Mouse (Mus musculus): ENCODE measurements around the gene Smagp. TPM values are rescaled to one million over a fixed set of nuclear protein-coding genes. Genes with fewer than 3 reads are reported as not detected.
A peak's percentile ranks its signal among the peaks of the same experiment; 100 is the strongest.

Smagp gene
- polyA plus RNA-seq, 1 experiment from 2014 or later = 92.0 TPM

DNA sequence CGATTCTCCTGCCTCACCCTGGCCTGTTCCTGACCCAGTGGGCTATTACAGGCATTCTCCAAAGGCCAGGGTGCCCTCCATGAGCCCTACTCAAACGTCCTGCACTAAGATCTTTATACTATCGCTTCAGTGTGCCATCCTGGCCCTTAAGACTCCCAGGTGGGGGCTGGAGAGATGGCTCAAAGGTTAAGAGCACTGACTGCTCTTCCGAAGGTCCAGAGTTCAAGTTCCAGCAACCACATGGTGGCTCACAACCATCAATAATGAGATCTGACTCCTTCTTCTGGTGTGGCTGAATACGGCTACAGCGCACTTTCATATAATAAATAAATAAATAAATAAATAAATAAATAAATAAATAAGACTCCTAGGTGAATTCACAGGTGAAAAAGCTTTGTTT is 43.9 kb downstream of the Smagp start:
- Histone ChIP-seq H3K27me3 (ENCODE audit: insufficient read depth, low read length) (no peaks in the 10 kb centered on the region), H3K4me3 (replicated peaks; ENCODE audit: low read depth, low read length) (no peak overlapping the region), H3K27ac (no peak overlapping the region), H3K4me1 (replicated peaks; ENCODE audit: insufficient read depth, low read length) (no peaks in the 10 kb centered on the region), H3K9me3 (replicated peaks; ENCODE audit: low read length) (no peaks in the 10 kb centered on the region), H3K9ac (ENCODE audit: low read depth, low read length) (no peak overlapping the region), H3K4me2 (ENCODE audit: low read length) (no peak overlapping the region), H3K36me3 (ENCODE audit: insufficient read depth, low read length) (0 out of 2 replicates have a peak, but pooled peaks cover 2% of the 10 kb centered on the region)
- no peak for TF ChIP-seq CTCF (IDR thresholded peaks at IDR 0.05; ENCODE audit: low read depth)
- no peak for DNase-seq (ENCODE audit: low spot score)
- ATAC-seq (replicated peaks; ENCODE audit: low FRiP score, low read depth) = no peak
- 73% methylated on average over 6 of the region's 6 CpGs for WGBS

DNA sequence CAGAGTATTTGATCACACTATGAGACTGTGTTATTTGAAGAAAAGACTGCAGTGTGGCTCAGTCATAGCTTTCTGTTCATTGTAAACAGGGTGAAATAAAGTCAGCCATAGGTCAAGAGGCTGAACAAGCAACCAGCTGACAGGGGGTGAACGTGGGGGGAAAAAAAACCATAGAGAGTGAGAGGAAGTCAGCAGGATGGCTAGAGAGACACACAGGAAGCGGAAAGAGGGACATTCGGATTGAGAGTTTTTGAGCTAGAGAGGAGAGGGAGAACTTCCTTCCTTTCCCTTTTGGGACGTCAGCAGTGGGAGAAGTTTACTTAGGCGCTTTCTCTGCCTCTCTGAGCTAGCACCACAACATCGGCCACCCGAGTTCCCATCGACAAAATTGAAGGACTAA is 46.3 kb downstream of the Smagp start:
- Histone ChIP-seq H3K36me3 (ENCODE audit: insufficient read depth, low read length) (peaks cover 12% of the 10 kb centered on the region; the same call in 1 of the 2 replicates), H3K9ac (ENCODE audit: low read depth, low read length) (no peak overlapping the region), H3K9me3 (replicated peaks; ENCODE audit: low read length) (no peaks in the 10 kb centered on the region), H3K27ac (no peak overlapping the region), H3K27me3 (ENCODE audit: insufficient read depth, low read length) (no peaks in the 10 kb centered on the region), H3K4me1 (replicated peaks; ENCODE audit: insufficient read depth, low read length) (no peaks in the 10 kb centered on the region), H3K4me2 (ENCODE audit: low read length) (no peak overlapping the region), H3K4me3 (replicated peaks; ENCODE audit: low read depth, low read length) (no peak overlapping the region)
- no peak for TF ChIP-seq CTCF (IDR thresholded peaks at IDR 0.05; ENCODE audit: low read depth)
- no peak for ATAC-seq (replicated peaks; ENCODE audit: low FRiP score, low read depth)
- peak; percentile 36 for DNase-seq (ENCODE audit: low spot score)
- WGBS = 64% methylated on average over 8 of the region's 8 CpGs

DNA sequence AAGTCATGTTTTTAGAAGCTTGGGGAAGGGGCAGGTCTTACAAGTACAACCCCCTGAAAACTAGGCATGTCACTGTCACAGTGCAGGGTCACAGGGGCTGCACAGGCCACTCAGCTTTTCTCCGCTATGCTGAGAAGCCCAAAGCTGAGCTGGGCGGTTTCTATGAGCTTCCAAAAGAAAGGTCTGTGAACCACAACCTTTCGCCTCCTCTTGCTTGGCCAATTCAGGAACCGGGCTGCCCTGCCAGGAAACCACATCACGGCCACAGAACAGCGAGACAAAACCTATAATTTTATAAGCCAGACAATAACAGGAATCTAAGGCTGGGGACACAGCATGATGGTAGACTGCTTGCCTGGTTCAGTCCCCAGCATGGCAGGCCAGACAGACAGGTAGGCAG is 48.4 kb downstream of the Smagp start:
- DNase-seq (ENCODE audit: low spot score) = no peak
- WGBS = 82% methylated on average over 6 of the region's 6 CpGs

DNA sequence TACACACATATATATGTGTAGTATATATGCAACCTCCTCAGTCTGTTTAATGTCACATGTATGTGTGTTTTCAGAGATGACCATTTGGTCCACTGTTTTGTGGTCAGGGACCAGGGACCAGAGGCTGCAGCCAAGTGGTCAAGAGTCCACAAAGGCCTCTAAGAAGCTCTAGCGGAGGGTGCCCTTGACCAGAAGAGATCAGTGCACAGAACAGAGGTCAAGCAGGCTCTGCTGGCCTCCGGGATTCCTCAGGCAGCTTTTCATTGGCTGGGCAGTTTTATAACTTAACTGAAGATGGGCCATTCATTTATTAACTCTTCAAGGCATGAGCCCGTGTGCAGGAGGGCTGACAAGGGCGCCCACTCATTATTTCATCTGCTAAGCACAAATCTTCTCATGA is 49.6 kb downstream of the Smagp start:
- no peak for TF ChIP-seq CTCF (IDR thresholded peaks at IDR 0.05; ENCODE audit: low read depth)
- no peaks in the 10 kb centered on the region for H3K27me3 ChIP-seq (ENCODE audit: insufficient read depth, low read length)
- H3K36me3 ChIP-seq (ENCODE audit: insufficient read depth, low read length) = peaks cover 13% of the 10 kb centered on the region
- DNase-seq (ENCODE audit: low spot score) (no peak), ATAC-seq (replicated peaks; ENCODE audit: low FRiP score, low read depth) (peak; percentile 83)
- H3K4me2 ChIP-seq (ENCODE audit: low read length) = no peak overlapping the region
- no peaks in the 10 kb centered on the region for H3K4me1 ChIP-seq (replicated peaks; ENCODE audit: insufficient read depth, low read length)
- 60% methylated on average over 4 of the region's 4 CpGs for WGBS
- H3K9me3 ChIP-seq (replicated peaks; ENCODE audit: low read length) = no peaks in the 10 kb centered on the region
- no peak overlapping the region for H3K4me3 ChIP-seq (replicated peaks; ENCODE audit: low read depth, low read length)
- H3K9ac ChIP-seq (ENCODE audit: low read depth, low read length) = no peak overlapping the region
- 0 out of 2 replicates have a peak overlapping the region, but pooled peaks have one; percentile 34 for H3K27ac ChIP-seq

More for the DNA sequence above, 48.4 kb downstream of the Smagp start:
- no peaks in the 10 kb centered on the region for H3K27me3 ChIP-seq (ENCODE audit: insufficient read depth, low read length)
- peaks cover 13% of the 10 kb centered on the region for H3K36me3 ChIP-seq (ENCODE audit: insufficient read depth, low read length)
- H3K4me2 ChIP-seq (ENCODE audit: low read length) = no peak overlapping the region
- TF ChIP-seq CTCF (IDR thresholded peaks at IDR 0.05; ENCODE audit: low read depth) = no peak
- no peaks in the 10 kb centered on the region for H3K4me1 ChIP-seq (replicated peaks; ENCODE audit: insufficient read depth, low read length)
- H3K4me3 ChIP-seq (replicated peaks; ENCODE audit: low read depth, low read length) = no peak overlapping the region
- no peaks in the 10 kb centered on the region for H3K9me3 ChIP-seq (replicated peaks; ENCODE audit: low read length)
- no peak overlapping the region for H3K9ac ChIP-seq (ENCODE audit: low read depth, low read length)
- no peak for ATAC-seq (replicated peaks; ENCODE audit: low FRiP score, low read depth)
- H3K27ac ChIP-seq = 0 out of 2 replicates have a peak overlapping the region, but pooled peaks have one; percentile 4

DNA sequence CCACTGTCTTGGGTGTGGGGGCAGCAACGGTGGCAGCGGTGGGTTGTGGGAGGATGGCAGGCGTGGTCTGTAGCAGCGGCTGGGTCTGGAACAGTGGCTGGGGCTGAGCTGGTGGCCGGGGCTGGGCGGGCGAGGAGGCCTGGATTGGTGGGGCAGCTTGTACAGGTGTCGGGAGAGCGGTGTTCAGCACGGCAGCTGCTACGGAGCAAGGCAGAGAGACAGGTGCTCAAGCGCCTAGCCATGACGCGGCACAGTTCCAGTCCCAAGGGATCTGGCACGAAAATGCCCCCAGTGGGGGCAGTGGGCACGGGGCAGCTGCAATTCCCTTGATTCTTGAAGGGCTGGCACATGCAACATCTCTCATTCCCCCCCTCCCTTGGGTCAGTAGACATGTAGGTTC is 50.8 kb downstream of the Smagp start:
- 94% methylated on average over 16 of the region's 16 CpGs for WGBS
- DNase-seq (ENCODE audit: low spot score) (no peak), ATAC-seq (replicated peaks; ENCODE audit: low FRiP score, low read depth) (no peak)
- no peaks in the 10 kb centered on the region for H3K27me3 ChIP-seq (ENCODE audit: insufficient read depth, low read length)
- H3K4me3 ChIP-seq (replicated peaks; ENCODE audit: low read depth, low read length) = no peak overlapping the region
- H3K4me1 ChIP-seq (replicated peaks; ENCODE audit: insufficient read depth, low read length) = no peaks in the 10 kb centered on the region
- TF ChIP-seq CTCF (IDR thresholded peaks at IDR 0.05; ENCODE audit: low read depth) = no peak
- H3K9ac ChIP-seq (ENCODE audit: low read depth, low read length) = no peak overlapping the region
- H3K4me2 ChIP-seq (ENCODE audit: low read length) = no peak overlapping the region
- no peak overlapping the region for H3K27ac ChIP-seq
- peaks cover 13% of the 10 kb centered on the region for H3K36me3 ChIP-seq (ENCODE audit: insufficient read depth, low read length)
- H3K9me3 ChIP-seq (replicated peaks; ENCODE audit: low read length) = no peaks in the 10 kb centered on the region

DNA sequence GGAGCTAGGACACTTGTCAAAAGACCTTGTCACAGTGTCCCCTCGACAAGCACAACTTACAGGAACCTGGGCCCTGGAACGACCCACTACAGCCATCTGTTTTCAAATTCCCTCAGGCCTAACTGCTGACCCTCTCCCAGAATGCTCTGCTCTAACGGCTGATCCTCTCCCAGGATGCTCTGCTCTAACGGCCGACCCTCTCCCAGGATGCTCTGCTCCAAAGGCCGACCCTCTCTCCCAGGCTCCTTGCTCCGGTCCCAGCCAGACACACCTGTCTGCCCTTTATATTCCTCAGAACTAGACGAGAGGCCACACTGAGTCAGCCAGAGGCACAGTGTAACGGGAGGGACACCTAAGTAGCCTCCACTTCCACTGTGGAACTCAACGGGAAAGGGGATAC is 56.6 kb downstream of the Smagp start:
- H3K27ac ChIP-seq = no peak overlapping the region
- DNase-seq (ENCODE audit: low spot score) = no peak
- no peak overlapping the region for H3K9ac ChIP-seq (ENCODE audit: low read depth, low read length)
- no peaks in the 10 kb centered on the region for H3K9me3 ChIP-seq (replicated peaks; ENCODE audit: low read length)
- H3K27me3 ChIP-seq (ENCODE audit: insufficient read depth, low read length) = no peaks in the 10 kb centered on the region
- no peak for ATAC-seq (replicated peaks; ENCODE audit: low FRiP score, low read depth)
- no peak for TF ChIP-seq CTCF (IDR thresholded peaks at IDR 0.05; ENCODE audit: low read depth)
- 87% methylated on average over 10 of the region's 10 CpGs for WGBS
- H3K4me2 ChIP-seq (ENCODE audit: low read length) = no peak overlapping the region
- H3K36me3 ChIP-seq (ENCODE audit: insufficient read depth, low read length) = peaks cover 5% of the 10 kb centered on the region; the same call in 1 of the 2 replicates
- 0 out of 2 replicates have a peak, but pooled peaks cover 5% of the 10 kb centered on the region for H3K4me1 ChIP-seq (replicated peaks; ENCODE audit: insufficient read depth, low read length)
- no peak overlapping the region for H3K4me3 ChIP-seq (replicated peaks; ENCODE audit: low read depth, low read length)

DNA sequence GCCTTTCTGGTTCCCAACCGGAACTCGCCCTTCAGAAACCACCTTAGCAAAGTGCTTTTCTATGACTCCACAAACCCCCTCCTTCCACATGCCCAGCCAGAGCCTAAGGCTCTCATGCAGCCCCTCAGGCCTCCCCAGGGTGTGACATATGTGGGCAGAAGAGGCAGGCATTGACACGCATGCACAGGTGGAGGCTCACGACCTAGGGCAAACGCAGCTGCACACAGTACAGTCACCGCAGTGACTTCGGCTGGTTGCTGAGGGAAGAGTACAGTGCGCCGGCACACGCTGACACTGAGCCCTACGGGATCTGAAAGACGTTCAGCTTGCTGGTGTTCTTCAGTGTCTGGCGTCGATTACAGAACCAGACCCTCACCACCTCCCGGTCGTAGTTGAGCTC is 58.8 kb downstream of the Smagp start:
- H3K36me3 ChIP-seq (ENCODE audit: insufficient read depth, low read length) = 0 out of 2 replicates have a peak, but pooled peaks cover 5% of the 10 kb centered on the region
- no peak overlapping the region for H3K27ac ChIP-seq
- H3K4me1 ChIP-seq (replicated peaks; ENCODE audit: insufficient read depth, low read length) = peaks cover 21% of the 10 kb centered on the region
- H3K9me3 ChIP-seq (replicated peaks; ENCODE audit: low read length) = no peaks in the 10 kb centered on the region
- DNase-seq (ENCODE audit: low spot score) (no peak), ATAC-seq (replicated peaks; ENCODE audit: low FRiP score, low read depth) (no peak)
- no peaks in the 10 kb centered on the region for H3K27me3 ChIP-seq (ENCODE audit: insufficient read depth, low read length)
- H3K4me2 ChIP-seq (ENCODE audit: low read length) = no peak overlapping the region
- no peak overlapping the region for H3K9ac ChIP-seq (ENCODE audit: low read depth, low read length)
- 88% methylated on average over 16 of the region's 16 CpGs for WGBS
- TF ChIP-seq CTCF (IDR thresholded peaks at IDR 0.05; ENCODE audit: low read depth) = no peak
- H3K4me3 ChIP-seq (replicated peaks; ENCODE audit: low read depth, low read length) = no peak overlapping the region

All from kidney, postnatal 0 days (tissue).